Mouse (Mus musculus) G1E (cell line): Measurements from ENCODE around the gene Hmgb2.

Experiments
- CTCF ChIP-seq: IDR thresholded peaks from 2 replicates; pipeline ENCODE4 v1.5.1; 2012; ENCODE audit warnings: low read depth, low read length, inconsistent platforms, mixed read lengths
- GATA1 ChIP-seq: IDR thresholded peaks from 2 replicates; pipeline ENCODE4 v1.6.1; 2012; ENCODE audit warnings: borderline replicate concordance, low read length, inconsistent platforms, mixed read lengths
- GATA2 ChIP-seq: IDR thresholded peaks from 2 replicates; pipeline ENCODE4 v1.6.1; 2012; ENCODE audit warnings: low read depth, low read length, inconsistent platforms, borderline replicate concordance
- TAL1 ChIP-seq: conservative IDR thresholded peaks from 2 replicates; pipeline ENCODE4 v1.6.1; 2012; ENCODE audit warnings: low read depth, low read length, inconsistent platforms, mixed read lengths

DNA sequence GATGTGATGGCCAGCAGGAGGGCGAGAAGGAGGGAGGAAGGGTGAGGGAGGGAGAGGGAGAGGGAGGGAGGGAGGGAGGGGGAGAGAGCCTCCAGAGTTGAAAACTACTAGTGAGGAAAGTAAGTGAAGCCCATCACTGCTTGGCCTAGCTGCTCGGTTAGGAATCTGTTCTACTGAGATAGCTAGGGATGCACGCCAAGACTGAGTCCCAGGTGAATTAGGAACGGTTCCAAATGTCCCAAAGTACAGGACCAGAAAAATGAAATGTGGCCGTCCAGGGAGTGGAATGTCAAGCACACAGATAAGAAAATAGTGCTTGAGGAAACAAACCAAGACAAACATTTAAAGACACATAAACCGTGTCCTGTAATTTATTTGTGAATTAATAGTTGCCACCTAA is 53.3 kb downstream of the Hmgb2 start:
- no peak for TF ChIP-seq CTCF
- no peak for TF ChIP-seq GATA2
- no peak for TF ChIP-seq TAL1
- no peak for TF ChIP-seq GATA1
